Mouse (Mus musculus) heart, postnatal 10 days (tissue): ENCODE results near the gene Bcor. TPM values are rescaled to one million over a fixed set of nuclear protein-coding genes. Genes with fewer than 3 reads are reported as not detected.
A peak's percentile ranks its signal among the peaks of the same experiment; 100 is the strongest.

Source experiments
- DNase-seq, 2 experiments: peaks; one replicate each; pipeline ENCODE4 v3.0.0; 2021
- intact Hi-C: fragments of 180-260 bp; cut with DNase I; formaldehyde crosslinking; loops from one replicate; pipeline ENCODE4 v1.15.1; 2025
- total RNA-seq, 2 experiments: library from RNA; stranded (reverse); gene quantifications; 2 replicates each; pipeline ENCODE4 v1.2.3; 2021

The Bcor gene
- total RNA-seq, 2 experiments from 2014 or later: 26.4 to 38.5 TPM

GRCm38 (mm10) chrX:12078195-12079058, 81.7 kb downstream of the Bcor start:
- intact Hi-C loops: loop anchor here (2.0 to 5.0 kb wide), 2 partner anchors 71 to 78 kb away; no protein-coding TSS in a partner anchor
- DNase-seq: peak; percentile 57 to 60

GRCm38 (mm10) chrX:12077601-12077980, 82.6 kb downstream of the Bcor start:
- intact Hi-C loops: loop anchor here (5.0 kb wide), 1 partner anchor 70 kb away; no protein-coding TSS in a partner anchor
- DNase-seq: no peak

GRCm38 (mm10) chrX:12076763-12077600, 83.2 kb downstream of the Bcor start:
- peak; percentile 63 to 72 for DNase-seq
- intact Hi-C loops: loop anchor here (5.0 kb wide), 1 partner anchor 70 kb away; no protein-coding TSS in a partner anchor

GRCm38 (mm10) chrX:12072721-12073120, 87.4 kb downstream of the Bcor start:
- DNase-seq: peak in 1 of 2 experiments; percentile 45
- intact Hi-C loops: no loop called here

- intact Hi-C loops: loop anchor here (10.0 kb wide), 1 partner anchor 434 kb away; no protein-coding TSS in a partner anchor
- peak in 1 of 2 experiments; percentile 39 for DNase-seq
Measured at GRCm38 (mm10) chrX:12068978-12069724, 91.0 kb downstream of the Bcor start.

- DNase-seq: no peak
- intact Hi-C loops: loop anchor here (10.0 kb wide), 1 partner anchor 433 kb away; no protein-coding TSS in a partner anchor
Measured at GRCm38 (mm10) chrX:12067851-12068510, 92.2 kb downstream of the Bcor start.

- intact Hi-C loops: loop anchor here (10.0 kb wide), 1 partner anchor 432 kb away; no protein-coding TSS in a partner anchor
Measured at GRCm38 (mm10) chrX:12067031-12067430, 93.1 kb downstream of the Bcor start.

GRCm38 (mm10) chrX:12065782-12066181, 94.4 kb downstream of the Bcor start:
- intact Hi-C loops: loop anchor here (10.0 kb wide), 1 partner anchor 431 kb away; no protein-coding TSS in a partner anchor
- DNase-seq: peak; percentile 36 to 56

More at GRCm38 (mm10) chrX:12067031-12067430, 93.1 kb downstream of the Bcor start:
- DNase-seq: no peak

- intact Hi-C loops: loop anchor here (10.0 kb wide), 1 partner anchor 428 kb away; no protein-coding TSS in a partner anchor
- no peak for DNase-seq
Measured at GRCm38 (mm10) chrX:12062932-12063260, 97.3 kb downstream of the Bcor start.

- intact Hi-C loops: loop anchor here (10.0 kb wide), 1 partner anchor 428 kb away; no protein-coding TSS in a partner anchor
- DNase-seq: no peak
Measured at GRCm38 (mm10) chrX:12062121-12062931, 97.8 kb downstream of the Bcor start.

GRCm38 (mm10) chrX:12060848-12061247, 99.3 kb downstream of the Bcor start:
- intact Hi-C loops: loop anchor here (10.0 kb wide), 1 partner anchor 426 kb away; no protein-coding TSS in a partner anchor

GRCm38 (mm10) chrX:12057210-12057609, 102.9 kb downstream of the Bcor start:
- no peak for DNase-seq
- intact Hi-C loops: no loop called here

More at GRCm38 (mm10) chrX:12060848-12061247, 99.3 kb downstream of the Bcor start:
- no peak for DNase-seq

- DNase-seq: no peak
- intact Hi-C loops: no loop called here
Measured at GRCm38 (mm10) chrX:12053315-12053914, 106.7 kb downstream of the Bcor start.

GRCm38 (mm10) chrX:12052651-12053050, 107.5 kb downstream of the Bcor start:
- no peak for DNase-seq
- intact Hi-C loops: no loop called here

GRCm38 (mm10) chrX:12048721-12049120, 111.4 kb downstream of the Bcor start:
- intact Hi-C loops: no loop called here
- DNase-seq: no peak

- no peak for DNase-seq
- intact Hi-C loops: no loop called here
Measured at GRCm38 (mm10) chrX:12048166-12048565, 112.0 kb downstream of the Bcor start.

- no peak for DNase-seq
- intact Hi-C loops: no loop called here
Measured at GRCm38 (mm10) chrX:12047223-12047911, 112.8 kb downstream of the Bcor start.

GRCm38 (mm10) chrX:12046676-12047075, 113.5 kb downstream of the Bcor start:
- intact Hi-C loops: no loop called here
- DNase-seq: no peak
